Mouse (Mus musculus) left cerebral cortex, postnatal 25 days (tissue): ENCODE measurements around the gene Myo1d. TPM values are rescaled to one million over a fixed set of nuclear protein-coding genes. Genes with fewer than 3 reads are reported as not detected.

Experiments
- DNase-seq, 2 experiments: peaks; one replicate each; pipeline ENCODE4 v3.0.0; 2022; ENCODE audit warnings: low spot score in 2 of 2, mixed read lengths in 1 of 2
- intact Hi-C: fragments of 180-260 bp; cut with DNase I; formaldehyde crosslinking; loops from one replicate; pipeline ENCODE4 v1.15.1; 2025
- total RNA-seq, 2 experiments: library from RNA; stranded (reverse); gene quantifications; 2 replicates each; pipeline ENCODE4 v1.2.3; 2021

Myo1d gene
- total RNA-seq, 2 experiments from 2014 or later: 4.7 to 6.5 TPM

GRCm38 (mm10) chr11:80749187-80749586 is 30.6 kb downstream of the Myo1d start:
- intact Hi-C loops: no loop called here
- peak in 1 of 2 experiments; percentile 55 for DNase-seq

GRCm38 (mm10) chr11:80745426-80745825 is 34.4 kb downstream of the Myo1d start:
- intact Hi-C loops: no loop called here
- DNase-seq: no peak

DNA sequence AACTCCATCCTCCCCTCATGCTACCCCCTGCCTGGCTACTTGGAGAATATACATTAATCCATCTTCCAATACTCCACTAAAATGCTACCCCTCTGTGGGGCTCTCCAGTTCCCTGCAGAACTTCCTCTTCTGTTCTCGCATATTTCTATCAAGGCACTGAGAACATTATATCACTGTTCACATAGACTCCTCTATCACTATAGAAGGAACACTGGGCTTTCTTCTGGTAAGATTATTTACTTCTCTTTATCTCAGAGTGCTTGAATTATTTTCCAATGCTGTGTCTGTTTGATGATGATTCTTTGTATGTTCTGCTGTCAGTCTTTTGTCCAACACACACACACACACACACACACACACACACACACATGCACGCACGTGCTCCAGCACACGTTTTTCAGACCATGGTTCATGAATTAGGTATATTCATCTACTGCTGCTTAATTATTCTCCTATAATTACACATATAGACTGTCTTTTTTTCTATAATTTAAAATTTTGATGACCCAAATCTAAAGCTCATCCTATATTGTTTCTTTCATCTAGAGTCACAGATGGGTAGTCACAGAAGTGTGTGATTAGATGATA is 35.9 kb downstream of the Myo1d start:
- intact Hi-C loops: no loop called here
- DNase-seq: no peak

GRCm38 (mm10) chr11:80742462-80742861 is 37.4 kb downstream of the Myo1d start:
- intact Hi-C loops: no loop called here
- no peak for DNase-seq

DNA sequence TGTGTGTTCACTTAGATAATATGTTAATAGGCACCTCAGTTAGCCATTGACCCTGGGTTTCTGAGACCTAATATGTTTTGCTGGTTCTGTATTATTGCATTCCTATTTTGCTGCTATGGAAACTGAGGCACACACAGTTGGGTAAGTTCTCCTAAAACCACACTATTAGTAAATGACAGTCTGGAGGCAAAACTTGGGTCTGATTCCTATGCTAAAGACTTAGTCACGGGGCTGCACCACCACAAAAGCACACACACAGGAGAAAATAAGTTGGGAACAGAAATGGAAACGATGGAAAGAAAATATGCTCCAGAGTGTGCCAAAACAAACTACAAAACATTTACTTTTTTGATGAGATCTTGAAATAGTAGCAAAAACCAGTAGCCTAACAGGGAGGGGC is 45.1 kb downstream of the Myo1d start:
- DNase-seq: no peak
- intact Hi-C loops: no loop called here

GRCm38 (mm10) chr11:80724701-80725100 is 55.1 kb downstream of the Myo1d start:
- intact Hi-C loops: no loop called here
- DNase-seq: peak; percentile 23 to 26

DNA sequence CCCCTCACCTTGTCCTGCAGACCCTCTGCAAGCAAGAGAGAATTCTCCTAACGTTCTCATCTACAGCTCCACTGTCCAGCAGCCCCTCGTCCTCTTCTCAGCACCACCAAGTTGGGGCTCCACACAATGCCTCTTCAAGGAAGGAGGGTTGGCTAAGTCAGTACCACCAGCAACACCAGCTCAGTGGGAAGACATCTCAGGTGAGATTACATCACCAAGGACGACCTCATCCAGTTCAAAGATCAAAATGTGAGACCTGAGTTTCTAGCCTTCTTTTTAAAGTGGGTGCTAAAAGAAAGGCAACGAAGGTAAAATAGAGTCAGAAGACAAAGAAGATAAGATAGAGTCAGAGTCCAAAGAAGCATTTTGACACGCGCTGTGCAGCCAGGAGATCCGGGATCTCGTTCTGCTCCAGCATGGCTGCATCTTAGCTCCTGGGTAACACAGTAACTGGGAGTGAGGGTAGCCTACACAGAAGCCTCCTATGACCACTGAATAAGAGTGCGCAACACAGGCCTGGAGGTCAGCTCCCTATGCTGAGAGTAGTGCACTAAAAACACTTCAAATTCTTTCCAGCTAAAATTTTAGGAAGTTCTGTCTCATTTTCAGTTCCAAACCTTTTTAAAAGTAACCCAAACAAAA is 56.3 kb downstream of the Myo1d start:
- intact Hi-C loops: no loop called here
- DNase-seq: no peak

GRCm38 (mm10) chr11:80719014-80719413 is 60.8 kb downstream of the Myo1d start:
- intact Hi-C loops: loop anchor here (5.0 kb wide), 1 partner anchor 58 kb away; no protein-coding TSS in a partner anchor
- DNase-seq: no peak

- intact Hi-C loops: loop anchor here (5.0 kb wide), 1 partner anchor 59 kb away; no protein-coding TSS in a partner anchor
- no peak for DNase-seq
Measured at GRCm38 (mm10) chr11:80718036-80718435, 61.8 kb downstream of the Myo1d start.

DNA sequence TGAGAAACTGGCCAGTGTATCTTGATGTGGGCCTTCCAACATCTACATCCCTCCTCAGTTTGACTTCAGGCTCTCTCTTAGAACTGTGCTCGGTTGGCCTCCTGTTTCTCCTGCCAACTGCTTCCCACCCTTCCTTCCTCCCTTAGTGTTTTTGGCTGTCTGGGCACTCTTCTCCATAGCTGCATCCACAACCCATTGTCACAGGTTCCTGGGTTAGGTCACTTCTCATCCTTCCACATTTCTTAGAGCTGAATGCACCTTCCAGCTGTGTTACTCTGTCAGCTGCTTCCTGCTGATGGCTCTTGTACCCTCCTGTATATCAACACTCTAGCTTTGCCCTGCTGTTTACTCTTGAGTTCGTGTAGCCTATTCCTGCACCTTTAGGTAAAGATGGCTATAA is 64.7 kb downstream of the Myo1d start:
- no peak for DNase-seq
- intact Hi-C loops: loop anchor here (5.0 kb wide), 1 partner anchor 62 kb away; no protein-coding TSS in a partner anchor

GRCm38 (mm10) chr11:80713705-80714104 is 66.1 kb downstream of the Myo1d start:
- intact Hi-C loops: no loop called here
- DNase-seq: no peak

DNA sequence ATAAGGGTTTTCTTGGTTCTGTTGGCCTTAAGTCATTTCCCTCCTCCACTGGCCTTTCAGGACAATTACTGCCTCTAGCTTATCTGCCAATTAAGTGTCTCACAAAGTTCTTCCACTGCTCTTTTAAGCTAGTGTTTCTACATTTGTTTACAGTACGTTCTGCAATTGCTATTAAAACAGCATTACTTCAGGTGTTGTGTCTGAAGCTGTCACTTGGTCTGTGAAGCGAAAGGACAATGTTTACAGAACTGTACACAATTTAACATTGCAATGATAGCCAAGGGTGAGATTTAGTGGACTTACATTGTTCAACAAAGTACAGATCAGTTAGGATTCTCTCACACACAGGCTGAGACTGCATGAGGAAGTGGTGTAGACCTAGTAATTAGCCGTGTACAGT is 67.6 kb downstream of the Myo1d start:
- no peak for DNase-seq
- intact Hi-C loops: no loop called here

GRCm38 (mm10) chr11:80711336-80711735 is 68.5 kb downstream of the Myo1d start:
- no peak for DNase-seq
- intact Hi-C loops: no loop called here

DNA sequence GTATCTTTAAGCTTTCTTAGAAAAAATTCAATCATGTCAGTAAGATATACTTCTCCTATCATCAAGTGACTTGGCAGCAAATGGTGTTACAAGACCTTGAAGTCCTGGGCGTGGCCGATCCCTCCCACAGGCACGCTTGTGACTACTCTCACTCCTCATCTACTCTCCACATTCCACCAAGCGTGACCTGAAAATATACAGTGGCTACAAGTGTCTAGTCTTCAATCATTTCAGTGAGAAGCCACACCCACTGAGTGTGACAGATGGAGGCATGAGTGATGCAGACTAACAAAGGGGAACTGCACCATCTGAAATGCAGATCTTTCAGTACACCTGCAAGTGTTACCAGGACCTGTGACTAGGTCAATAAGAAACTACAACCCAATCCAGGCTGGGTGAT is 79.2 kb downstream of the Myo1d start:
- intact Hi-C loops: no loop called here
- DNase-seq: no peak

DNA sequence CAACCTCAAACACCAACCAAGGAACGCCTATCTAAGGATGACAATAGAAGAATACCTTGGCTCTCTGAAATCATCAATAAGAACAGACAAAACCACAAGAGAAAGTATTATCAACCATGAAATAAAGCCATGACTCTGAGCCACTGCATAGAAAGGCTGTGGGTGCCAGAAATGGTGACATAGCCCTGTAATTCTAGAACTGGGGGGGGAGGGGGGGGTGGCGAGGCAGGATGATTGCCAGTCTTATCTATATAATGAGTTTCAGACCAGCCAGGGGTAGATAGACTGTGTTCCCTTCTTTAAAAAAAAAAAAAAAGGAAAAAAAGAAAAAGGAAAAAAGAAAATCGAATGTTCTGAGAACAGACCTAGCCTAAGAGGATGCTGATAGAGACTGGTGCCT is 81.1 kb downstream of the Myo1d start:
- DNase-seq: no peak
- intact Hi-C loops: no loop called here

- DNase-seq: peak; percentile 21 to 62
Measured at GRCm38 (mm10) chr11:80696350-80696749, 83.5 kb downstream of the Myo1d start.

DNA sequence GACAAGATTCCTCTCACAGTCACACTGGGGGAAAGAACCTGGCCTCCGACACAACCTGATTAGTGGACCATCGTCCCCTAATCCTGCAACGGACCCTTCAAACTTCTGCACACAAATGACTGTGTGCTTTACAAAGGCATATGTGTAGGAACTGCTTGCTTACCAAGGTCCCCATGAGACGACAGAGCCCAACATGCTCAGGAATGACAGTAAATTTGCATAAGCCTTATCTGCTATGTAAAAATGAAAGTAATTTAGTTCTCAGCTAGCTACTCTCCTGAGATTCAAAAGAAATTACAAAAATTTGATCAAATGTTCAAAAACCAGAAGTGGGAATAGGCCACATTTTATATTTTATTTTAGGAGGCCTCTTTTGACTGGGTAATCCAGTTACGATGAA is 95.2 kb downstream of the Myo1d start:
- intact Hi-C loops: no loop called here
- no peak for DNase-seq

More at GRCm38 (mm10) chr11:80696350-80696749, 83.5 kb downstream of the Myo1d start:
- intact Hi-C loops: loop anchor here (1.0 to 2.0 kb wide), 2 partner anchors 82 to 122 kb away; no protein-coding TSS in a partner anchor

- intact Hi-C loops: no loop called here
- DNase-seq: no peak
Measured at GRCm38 (mm10) chr11:80682745-80683144, 97.1 kb downstream of the Myo1d start.

- no peak for DNase-seq
- intact Hi-C loops: no loop called here
Measured at GRCm38 (mm10) chr11:80673013-80673412, 106.8 kb downstream of the Myo1d start.

DNA sequence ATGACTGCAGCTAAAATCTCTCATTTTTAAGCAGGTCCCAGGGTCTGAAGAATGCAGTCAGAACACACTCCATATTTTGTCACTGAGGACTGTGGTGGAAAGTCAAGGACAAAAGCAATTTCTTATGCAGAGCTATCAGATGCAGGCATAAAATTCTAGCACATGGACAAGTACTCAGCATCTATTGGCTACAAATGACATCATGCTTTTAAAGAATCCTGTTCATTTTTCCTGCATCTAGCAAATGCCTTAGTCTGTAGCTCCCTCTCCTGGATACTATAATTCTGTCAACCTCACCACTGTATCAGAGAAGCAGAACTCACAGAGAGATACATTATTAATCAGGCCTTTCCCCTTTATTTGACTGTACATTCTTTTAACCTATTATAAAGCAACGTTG is 109.4 kb downstream of the Myo1d start:
- intact Hi-C loops: loop anchor here (1.0 to 2.0 kb wide), 2 partner anchors 194 to 242 kb away; partner anchors contain the start of genes Cdk5r1 and Psmd11
- peak; percentile 54 to 90 for DNase-seq

DNA sequence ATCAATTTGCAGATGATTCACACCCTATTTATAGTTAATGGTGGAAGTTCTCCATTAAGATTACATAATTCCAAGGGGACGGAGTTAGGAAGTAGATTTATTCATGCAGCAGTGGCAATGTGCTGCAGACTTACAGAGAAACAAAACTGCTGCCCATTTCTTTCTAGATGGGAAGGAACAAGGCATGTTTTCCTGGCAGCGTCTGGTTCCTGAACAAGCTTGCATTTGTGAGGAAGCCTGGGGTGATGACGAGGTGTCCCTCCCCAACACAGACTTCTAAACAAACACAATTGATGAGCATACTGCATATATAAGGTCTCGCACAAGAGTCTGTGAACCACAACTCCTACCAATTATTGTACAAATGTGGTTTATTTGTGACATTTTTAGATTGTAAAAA is 109.9 kb downstream of the Myo1d start:
- intact Hi-C loops: loop anchor here (1.0 to 5.0 kb wide), 3 partner anchors 118 to 242 kb away; partner anchors contain the start of genes Cdk5r1 and Psmd11
- DNase-seq: peak; percentile 38 to 60
